Mouse (Mus musculus): ENCODE measurements at regions not wholly inside any gene's neighbourhood (a gene's known extent, or its start where the extent isn't known, plus 50 kb on each side); places are given as distances from the start of the nearest gene placed in this dataset.

DNA sequence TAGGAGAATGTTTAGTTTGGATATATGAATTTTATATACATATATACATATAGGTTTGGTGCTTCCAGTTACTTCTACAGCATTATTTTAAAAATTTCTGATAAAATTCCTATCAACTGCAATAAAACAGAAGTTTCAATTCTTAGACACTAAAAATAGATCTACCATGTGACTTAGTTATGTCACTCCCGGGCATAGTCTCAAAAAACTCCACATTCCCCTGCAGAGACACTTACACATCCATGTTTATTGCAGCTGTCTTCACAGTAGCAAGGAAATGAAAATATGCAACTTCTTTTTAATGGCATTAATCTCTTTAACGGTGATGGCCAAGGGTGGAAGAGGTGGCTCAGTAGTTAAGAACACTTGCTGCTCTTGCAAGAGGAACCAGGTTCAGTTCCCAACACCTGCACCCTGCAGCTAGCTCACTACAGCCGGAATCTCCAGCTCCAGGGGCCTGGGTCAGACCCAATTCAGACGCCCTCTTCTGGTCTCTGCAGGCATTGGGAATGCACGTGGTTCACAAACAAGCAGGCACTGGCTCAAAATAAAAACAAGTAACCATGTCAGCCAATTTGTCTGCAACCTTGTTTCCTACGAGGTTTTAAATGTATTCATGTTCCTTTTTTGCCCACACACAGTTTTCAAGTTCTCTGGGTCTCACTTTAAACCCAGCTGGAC, 204.4 kb downstream of the Adra2a start:
- DNase-seq, result no peak

DNA sequence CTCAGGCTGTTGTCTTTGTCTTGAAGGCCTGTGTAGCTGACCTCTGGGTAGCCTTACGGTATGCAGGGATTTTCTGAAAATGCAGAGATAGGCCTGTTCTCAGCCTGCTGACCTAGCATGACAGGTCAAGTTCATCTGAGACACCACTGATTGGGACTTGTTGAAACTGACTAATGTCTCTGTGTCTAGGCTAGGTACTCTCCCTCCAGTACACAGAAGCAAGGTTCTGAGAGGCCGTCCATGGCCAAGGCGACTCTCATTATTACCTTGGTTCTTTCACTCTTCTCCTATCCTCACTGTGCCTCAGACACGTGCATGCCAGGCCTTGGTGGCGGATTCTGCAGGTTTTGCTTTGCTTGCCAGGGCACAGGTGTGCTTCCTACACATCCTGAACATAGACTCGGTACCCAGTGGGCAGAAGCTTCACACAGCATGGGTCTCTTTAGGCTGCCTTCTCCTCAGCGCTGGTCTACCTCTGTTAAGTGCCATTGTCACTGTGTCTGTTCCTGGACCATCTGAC, 208.3 kb downstream of the Adra2a start:
- DNase-seq, result no peak

DNA sequence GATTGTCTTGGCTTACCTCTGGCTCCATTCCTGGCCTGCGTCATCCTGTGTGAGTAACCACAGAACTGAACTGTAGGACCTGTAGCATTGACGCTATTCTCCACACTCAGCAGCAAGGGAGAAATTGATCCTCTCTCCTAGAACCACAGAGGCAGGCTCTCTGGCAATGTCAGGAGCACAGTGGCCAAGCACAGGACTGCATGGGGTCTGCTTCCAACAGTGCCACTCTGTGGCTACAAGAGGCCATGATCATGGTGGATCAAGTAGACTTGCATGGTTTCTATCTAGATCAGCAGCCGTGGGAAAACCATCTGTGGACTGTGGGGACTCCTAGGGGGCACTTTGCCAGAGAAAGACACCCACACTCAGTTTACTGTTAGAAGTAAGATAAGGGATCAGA, 213.9 kb downstream of the Adra2a start:
- no peak for DNase-seq

DNA sequence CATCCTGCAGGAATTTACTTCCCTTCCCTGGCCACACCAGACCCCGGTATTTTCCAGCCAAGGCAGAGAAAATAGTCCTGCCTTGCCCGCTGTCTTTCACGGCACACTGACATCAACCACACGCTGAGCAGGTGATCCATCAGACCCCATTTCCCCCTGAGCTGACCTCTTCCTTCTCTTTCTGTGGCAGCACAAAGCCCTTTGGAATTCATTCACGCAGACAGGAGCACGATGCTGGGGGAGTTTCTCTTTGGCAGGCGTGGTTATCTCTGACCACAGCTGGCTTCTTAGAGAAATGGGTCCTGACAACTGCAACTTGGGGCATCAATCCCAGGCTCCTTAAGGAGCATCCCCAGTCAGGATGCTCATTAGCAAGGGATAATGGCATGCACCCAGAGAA, 215.2 kb downstream of the Adra2a start:
- DNase-seq, result no peak

DNA sequence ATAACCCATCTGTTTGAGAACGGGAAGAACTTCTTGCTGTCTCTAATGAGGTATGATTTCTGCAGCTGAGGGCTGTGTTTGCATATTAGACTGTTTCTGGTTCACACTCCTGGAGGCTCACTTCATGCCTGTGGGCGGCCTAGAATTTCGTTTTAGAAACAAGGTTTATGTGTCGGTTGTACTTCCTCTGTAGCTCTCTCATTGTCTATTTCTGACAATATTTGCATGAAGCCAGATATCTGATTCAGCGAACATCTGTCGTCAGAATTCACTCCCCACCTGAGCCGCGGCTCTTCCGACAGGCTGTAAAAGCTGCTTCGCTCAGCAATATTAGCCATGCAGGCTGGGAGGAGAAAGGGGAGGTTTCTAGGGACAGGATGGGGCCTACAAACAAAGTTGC, 233.4 kb downstream of the Adra2a start:
- DNase-seq, result no peak

- no peak for DNase-seq
Measured at GRCm38 (mm10) chr19:54285481-54285880, 241.5 kb downstream of the Adra2a start.

DNA sequence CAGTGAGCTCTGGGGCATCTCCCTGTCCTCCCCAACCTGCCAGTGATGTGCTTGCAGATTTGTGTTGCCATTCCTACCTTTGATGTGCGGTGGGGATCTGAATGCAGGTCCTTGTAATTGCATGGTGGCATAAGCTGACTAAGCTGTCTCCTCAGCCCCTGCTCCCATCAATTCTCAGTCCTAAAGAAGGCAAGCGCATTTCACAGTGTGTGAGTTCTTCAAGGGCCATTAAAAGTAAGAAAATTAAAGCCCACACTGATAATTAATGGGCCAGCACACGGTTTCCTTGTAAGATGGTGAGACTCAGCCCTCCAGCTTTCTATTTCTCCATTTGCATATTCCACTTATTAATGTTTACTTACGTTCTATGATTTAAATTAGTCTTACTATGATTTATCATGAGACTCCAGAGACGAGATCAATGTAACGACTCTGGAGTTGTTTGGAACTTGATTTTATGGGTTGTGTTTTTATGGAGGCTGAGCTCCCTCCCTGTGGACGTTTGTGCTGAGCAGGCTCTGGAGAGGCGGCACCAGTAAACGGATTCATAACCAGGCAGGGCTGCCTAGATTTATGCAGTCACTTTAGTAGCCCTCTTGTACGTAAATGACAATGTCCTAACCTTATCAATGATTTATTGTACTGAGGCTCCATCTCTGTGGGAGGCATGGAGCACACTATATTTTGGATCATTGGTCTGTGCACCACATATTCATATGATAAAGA, 253.9 kb downstream of the Adra2a start:
- DNase-seq, result no peak

- no peak for DNase-seq
Measured at GRCm38 (mm10) chr19:54311289-54311688, 267.3 kb downstream of the Adra2a start.

GRCm38 (mm10) chr19:54311723-54312122, 267.8 kb downstream of the Adra2a start:
- no peak for DNase-seq

GRCm38 (mm10) chr19:54323276-54323675, 279.3 kb downstream of the Adra2a start:
- no peak for DNase-seq

DNA sequence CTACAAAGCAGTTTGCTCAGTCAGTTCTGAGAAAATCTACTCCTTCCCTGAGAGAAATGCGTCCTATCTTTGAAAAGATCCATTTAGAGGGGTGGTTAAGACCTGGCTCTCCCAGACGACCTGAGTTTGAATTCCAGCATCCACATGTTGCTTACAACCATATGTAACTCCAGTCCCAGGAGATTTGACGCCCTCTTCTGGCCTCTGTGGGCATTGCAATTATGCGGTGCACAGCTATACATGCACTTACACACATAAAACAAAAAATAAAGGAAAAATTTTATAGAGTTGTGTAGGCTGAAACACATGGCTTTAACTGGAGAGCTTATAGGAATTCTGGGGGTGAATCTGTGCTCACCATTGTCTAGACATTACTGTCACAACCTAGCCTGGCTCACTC, 281.0 kb downstream of the Adra2a start:
- DNase-seq, result no peak

- no peak for DNase-seq
Measured at GRCm38 (mm10) chr19:54332140-54332539, 288.2 kb downstream of the Adra2a start.

- no peak for DNase-seq
Measured at GRCm38 (mm10) chr19:54340778-54341291, 296.9 kb downstream of the Adra2a start.

DNA sequence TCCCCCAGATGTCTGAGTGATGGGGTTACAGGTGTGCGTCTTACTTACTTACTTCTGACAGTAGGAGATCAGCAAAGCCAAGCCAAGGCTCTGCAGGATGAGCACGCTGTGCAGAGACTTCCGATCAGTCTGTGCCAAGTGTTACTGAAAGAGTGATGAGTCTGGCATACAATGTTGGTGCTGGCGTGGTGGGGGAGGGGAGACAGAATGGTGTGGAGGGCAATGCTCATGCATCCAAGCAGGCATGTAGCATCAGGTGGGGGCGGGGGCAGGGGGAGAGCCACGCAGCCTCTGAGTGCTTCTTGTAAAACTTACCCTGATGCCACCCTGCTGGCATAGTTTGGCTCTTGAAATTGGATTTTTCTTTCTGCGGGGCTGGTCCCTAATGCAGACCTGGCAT, 315.8 kb downstream of the Adra2a start:
- no peak for DNase-seq

DNA sequence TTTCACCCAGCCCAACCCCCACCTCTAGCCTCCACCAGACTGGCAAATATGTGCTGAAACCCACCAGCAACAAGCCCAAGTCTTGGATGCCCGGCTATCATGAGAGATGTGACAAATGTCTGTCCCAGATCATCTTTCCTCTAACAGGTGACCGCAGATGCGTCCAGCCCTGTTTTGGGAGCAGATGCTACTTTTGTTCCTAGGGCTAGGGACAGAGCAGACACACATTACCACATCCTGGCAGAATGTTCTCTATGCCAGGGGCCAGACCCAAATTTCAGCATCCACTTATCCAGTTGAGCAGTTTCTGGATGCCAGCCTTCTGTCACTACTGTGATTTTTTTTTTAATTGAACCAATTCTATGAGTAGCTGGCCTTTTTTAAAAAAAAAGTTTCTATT, 316.7 kb downstream of the Adra2a start:
- DNase-seq, result no peak

DNA sequence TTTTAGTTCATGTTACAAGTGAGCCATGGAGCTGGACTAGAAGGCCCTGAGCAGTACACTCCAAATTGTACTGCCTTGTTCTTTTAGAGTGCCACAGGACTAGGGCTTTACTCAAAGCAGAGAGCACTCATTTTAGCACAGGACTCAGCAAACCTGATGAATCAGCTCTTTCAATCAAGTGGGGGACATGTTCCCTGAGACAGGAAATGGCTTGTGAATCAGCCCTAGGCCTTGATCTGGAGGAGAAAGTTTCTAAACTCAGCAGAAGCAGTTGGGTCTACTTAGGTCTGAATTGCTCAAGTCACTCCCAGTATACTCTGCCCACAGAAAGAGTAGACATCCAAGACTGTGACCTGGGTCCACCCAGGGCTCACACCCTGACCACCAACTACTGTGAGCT, 341.1 kb downstream of the Adra2a start:
- no peak for DNase-seq

- no peak for DNase-seq
Measured at GRCm38 (mm10) chr19:54391406-54391805, 347.5 kb downstream of the Adra2a start.

DNA sequence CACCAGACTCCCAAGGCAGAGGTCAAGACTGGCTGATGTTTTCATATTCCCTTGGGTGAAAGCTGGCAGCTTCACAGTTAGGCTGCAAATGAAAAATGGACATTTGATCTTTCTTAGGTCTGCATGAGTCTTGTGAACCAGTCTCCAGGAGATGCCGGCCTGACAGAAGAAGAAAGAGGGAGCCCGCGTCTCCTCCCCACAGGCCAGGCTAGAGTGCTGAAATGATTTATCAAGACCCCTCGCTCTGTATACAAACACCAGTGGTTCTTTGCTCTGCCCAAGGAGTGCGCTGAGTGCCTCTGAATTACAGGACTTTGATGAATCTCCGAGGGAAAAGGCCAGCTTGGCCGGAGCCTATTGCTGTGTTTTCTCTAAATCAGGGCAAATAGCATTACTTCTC, 355.7 kb downstream of the Adra2a start:
- no peak for DNase-seq

- DNase-seq, result no peak
Measured at GRCm38 (mm10) chr19:54407904-54408303, 364.0 kb downstream of the Adra2a start.

GRCm38 (mm10) chr19:54429062-54429461, 385.1 kb downstream of the Adra2a start:
- DNase-seq, result no peak

DNA sequence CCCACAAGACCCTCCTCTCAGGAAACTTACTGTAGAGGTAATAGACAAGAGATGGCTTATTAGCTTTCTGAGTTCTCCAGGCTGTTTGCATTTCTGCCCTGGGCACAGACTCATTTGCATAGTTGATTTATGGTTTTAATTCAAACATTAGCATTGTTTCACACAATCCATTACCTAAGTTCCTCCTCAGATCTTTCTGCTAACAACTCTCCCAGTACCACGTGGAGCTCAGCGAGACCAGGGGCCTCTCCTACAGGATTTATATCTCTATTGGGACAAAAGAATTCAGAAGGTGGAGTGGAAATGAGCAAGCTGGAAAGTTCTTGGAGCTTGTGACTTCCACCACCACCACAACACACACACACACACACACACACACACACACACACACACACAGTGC, 396.8 kb downstream of the Adra2a start:
- no peak for DNase-seq

- no peak for DNase-seq
Measured at GRCm38 (mm10) chr19:54460426-54461170, 416.6 kb downstream of the Adra2a start.

- no peak for DNase-seq
Measured at GRCm38 (mm10) chr19:54462480-54462879, 418.5 kb downstream of the Adra2a start.

Measured in spleen, adult 18-20 months (tissue).